Mouse (Mus musculus): ENCODE data around the gene Runx2. TPM values are rescaled to one million over a fixed set of nuclear protein-coding genes. Genes with fewer than 3 reads are reported as not detected.

Gene Runx2
- polyA plus RNA-seq, 1 experiment from 2014 or later = 40.2 TPM

GRCm38 (mm10) chr17:44634486-44634885 is 180.1 kb downstream of the Runx2 start:
- Histone ChIP-seq H3K27me3 (no peaks in the 10 kb centered on the region), H3K27ac (no peak overlapping the region), H3K4me3 (no peak overlapping the region), H3K36me3 (peaks cover 36% of the 10 kb centered on the region; the same call in 1 of the 2 replicates), H3K4me2 (no peak overlapping the region), H3K9me3 (no peaks in the 10 kb centered on the region), H3K4me1 (peaks cover 22% of the 10 kb centered on the region), H3K9ac (no peak overlapping the region)
- no peak for ATAC-seq (ENCODE audit: insufficient number of reproducible peaks, insufficient read depth, low FRiP score, low TSS enrichment, low read depth)
- whole genome bisulfite sequencing = 68% methylated on average over 5 of the region's 5 CpGs

GRCm38 (mm10) chr17:44633607-44634415 is 180.8 kb downstream of the Runx2 start:
- Histone ChIP-seq H3K9ac (no peak overlapping the region), H3K9me3 (no peaks in the 10 kb centered on the region), H3K4me3 (no peak overlapping the region), H3K36me3 (peaks cover 32% of the 10 kb centered on the region), H3K27me3 (no peaks in the 10 kb centered on the region), H3K27ac (no peak overlapping the region), H3K4me1 (peaks cover 22% of the 10 kb centered on the region), H3K4me2 (no peak overlapping the region)
- ATAC-seq (ENCODE audit: insufficient number of reproducible peaks, insufficient read depth, low FRiP score, low TSS enrichment, low read depth) = no peak
- 73% methylated on average over 14 of the region's 14 CpGs for whole genome bisulfite sequencing

GRCm38 (mm10) chr17:44632941-44633340 is 181.7 kb downstream of the Runx2 start:
- Histone ChIP-seq H3K27ac (no peak overlapping the region), H3K9me3 (no peaks in the 10 kb centered on the region), H3K9ac (no peak overlapping the region), H3K27me3 (no peaks in the 10 kb centered on the region), H3K4me3 (no peak overlapping the region), H3K36me3 (peaks cover 26% of the 10 kb centered on the region), H3K4me2 (no peak overlapping the region), H3K4me1 (peaks cover 17% of the 10 kb centered on the region)
- ATAC-seq (ENCODE audit: insufficient number of reproducible peaks, insufficient read depth, low FRiP score, low TSS enrichment, low read depth) = no peak
- 94% methylated on average over 2 of the region's 2 CpGs for WGBS

GRCm38 (mm10) chr17:44632292-44632691 is 182.3 kb downstream of the Runx2 start:
- Histone ChIP-seq H3K4me1 (peaks cover 17% of the 10 kb centered on the region), H3K9me3 (no peaks in the 10 kb centered on the region)
- WGBS = 82% methylated on average over 4 of the region's 4 CpGs

GRCm38 (mm10) chr17:44631577-44631976 is 183.0 kb downstream of the Runx2 start:
- peaks cover 27% of the 10 kb centered on the region for H3K36me3 ChIP-seq
- no peaks in the 10 kb centered on the region for H3K27me3 ChIP-seq
- ATAC-seq (ENCODE audit: insufficient number of reproducible peaks, insufficient read depth, low FRiP score, low TSS enrichment, low read depth) = no peak
- peaks cover 17% of the 10 kb centered on the region for H3K4me1 ChIP-seq
- H3K4me3 ChIP-seq = no peak overlapping the region
- no peaks in the 10 kb centered on the region for H3K9me3 ChIP-seq
- H3K27ac ChIP-seq = no peak overlapping the region
- no peak overlapping the region for H3K4me2 ChIP-seq
- no peak overlapping the region for H3K9ac ChIP-seq
- WGBS = 67% methylated on average over 4 of the region's 4 CpGs

More at GRCm38 (mm10) chr17:44632292-44632691, 182.3 kb downstream of the Runx2 start:
- no peak for ATAC-seq (ENCODE audit: insufficient number of reproducible peaks, insufficient read depth, low FRiP score, low TSS enrichment, low read depth)
- H3K27ac ChIP-seq = no peak overlapping the region
- no peak overlapping the region for H3K4me3 ChIP-seq
- peaks cover 26% of the 10 kb centered on the region for H3K36me3 ChIP-seq
- H3K27me3 ChIP-seq = no peaks in the 10 kb centered on the region
- no peak overlapping the region for H3K9ac ChIP-seq
- no peak overlapping the region for H3K4me2 ChIP-seq

- no peak overlapping the region for H3K9ac ChIP-seq
- no peak overlapping the region for H3K4me2 ChIP-seq
- 86% methylated on average over 6 of the region's 6 CpGs for WGBS
- H3K27ac ChIP-seq = no peak overlapping the region
- peaks cover 27% of the 10 kb centered on the region for H3K36me3 ChIP-seq
- H3K27me3 ChIP-seq = no peaks in the 10 kb centered on the region
- no peaks in the 10 kb centered on the region for H3K9me3 ChIP-seq
- ATAC-seq (ENCODE audit: insufficient number of reproducible peaks, insufficient read depth, low FRiP score, low TSS enrichment, low read depth) = no peak
- peaks cover 17% of the 10 kb centered on the region for H3K4me1 ChIP-seq
- no peak overlapping the region for H3K4me3 ChIP-seq
Observed at GRCm38 (mm10) chr17:44627317-44627716, 187.3 kb downstream of the Runx2 start.

- Histone ChIP-seq H3K4me3 (no peak overlapping the region), H3K36me3 (peaks cover 24% of the 10 kb centered on the region), H3K9me3 (no peaks in the 10 kb centered on the region), H3K27me3 (no peaks in the 10 kb centered on the region), H3K27ac (peak overlapping the region; percentile 60), H3K4me2 (peak overlapping the region; percentile 16; the same call in 1 of the 2 replicates), H3K4me1 (peaks cover 38% of the 10 kb centered on the region), H3K9ac (no peak overlapping the region)
- 60% methylated on average over 2 of the region's 2 CpGs for WGBS
- ATAC-seq (ENCODE audit: insufficient number of reproducible peaks, insufficient read depth, low FRiP score, low TSS enrichment, low read depth) = no peak
Observed at GRCm38 (mm10) chr17:44623707-44624106, 190.9 kb downstream of the Runx2 start.

- Histone ChIP-seq H3K4me2 (0 out of 2 replicates have a peak overlapping the region, but pooled peaks have one; percentile 16), H3K9ac (no peak overlapping the region), H3K9me3 (no peaks in the 10 kb centered on the region), H3K4me3 (no peak overlapping the region), H3K27me3 (no peaks in the 10 kb centered on the region), H3K4me1 (peaks cover 42% of the 10 kb centered on the region), H3K36me3 (peaks cover 24% of the 10 kb centered on the region), H3K27ac (peak overlapping the region; percentile 60)
- 29% methylated on average over 8 of the region's 8 CpGs for WGBS
- ATAC-seq (ENCODE audit: insufficient number of reproducible peaks, insufficient read depth, low FRiP score, low TSS enrichment, low read depth) = no peak
Observed at GRCm38 (mm10) chr17:44623271-44623670, 191.3 kb downstream of the Runx2 start.

GRCm38 (mm10) chr17:44620456-44620855 is 194.1 kb downstream of the Runx2 start:
- Histone ChIP-seq H3K27ac (0 out of 2 replicates have a peak overlapping the region, but pooled peaks have one; percentile 29), H3K4me2 (no peak overlapping the region), H3K9ac (no peak overlapping the region), H3K27me3 (peaks cover 3% of the 10 kb centered on the region; the same call in 1 of the 2 replicates), H3K36me3 (0 out of 2 replicates have a peak, but pooled peaks cover 7% of the 10 kb centered on the region), H3K4me1 (peaks cover 53% of the 10 kb centered on the region), H3K9me3 (no peaks in the 10 kb centered on the region), H3K4me3 (no peak overlapping the region)
- WGBS = 64% methylated on average over 2 of the region's 2 CpGs
- ATAC-seq (ENCODE audit: insufficient number of reproducible peaks, insufficient read depth, low FRiP score, low TSS enrichment, low read depth) = no peak

GRCm38 (mm10) chr17:44618691-44619090 is 195.9 kb downstream of the Runx2 start:
- Histone ChIP-seq H3K9ac (no peak overlapping the region), H3K4me2 (peak overlapping the region; percentile 51), H3K27me3 (peaks cover 4% of the 10 kb centered on the region; the same call in 1 of the 2 replicates), H3K4me3 (peak overlapping the region; percentile 9; the same call in 1 of the 2 replicates), H3K9me3 (no peaks in the 10 kb centered on the region), H3K36me3 (0 out of 2 replicates have a peak, but pooled peaks cover 7% of the 10 kb centered on the region), H3K4me1 (peaks cover 65% of the 10 kb centered on the region), H3K27ac (peak overlapping the region; percentile 62; the same call in 1 of the 2 replicates)
- WGBS = 24% methylated on average over 11 of the region's 11 CpGs
- no peak for ATAC-seq (ENCODE audit: insufficient number of reproducible peaks, insufficient read depth, low FRiP score, low TSS enrichment, low read depth)

GRCm38 (mm10) chr17:44618175-44618574 is 196.4 kb downstream of the Runx2 start:
- Histone ChIP-seq H3K36me3 (0 out of 2 replicates have a peak, but pooled peaks cover 7% of the 10 kb centered on the region), H3K4me3 (0 out of 2 replicates have a peak overlapping the region, but pooled peaks have one; percentile 9), H3K9ac (no peak overlapping the region)

More at GRCm38 (mm10) chr17:44618175-44618574, 196.4 kb downstream of the Runx2 start:
- 15% methylated on average over 10 of the region's 10 CpGs for WGBS
- H3K4me1 ChIP-seq = peaks cover 66% of the 10 kb centered on the region
- peak overlapping the region; percentile 88 for H3K27ac ChIP-seq
- ATAC-seq (ENCODE audit: insufficient number of reproducible peaks, insufficient read depth, low FRiP score, low TSS enrichment, low read depth) = peak; percentile 76; the same call in 1 of the 2 replicates
- H3K4me2 ChIP-seq = peak overlapping the region; percentile 51
- H3K9me3 ChIP-seq = no peaks in the 10 kb centered on the region
- H3K27me3 ChIP-seq = peaks cover 4% of the 10 kb centered on the region; the same call in 1 of the 2 replicates

All from embryonic facial prominence, embryonic 13.5 days (tissue).